Mouse (Mus musculus): ENCODE results near the gene Tpst2. TPM values are rescaled to one million over a fixed set of nuclear protein-coding genes. Genes with fewer than 3 reads are reported as not detected.
A peak's percentile ranks its signal among the peaks of the same experiment; 100 is the strongest.

Gene Tpst2
- total and polyA plus RNA-seq, 2 experiments = 27.7 to 35.7 TPM

DNA sequence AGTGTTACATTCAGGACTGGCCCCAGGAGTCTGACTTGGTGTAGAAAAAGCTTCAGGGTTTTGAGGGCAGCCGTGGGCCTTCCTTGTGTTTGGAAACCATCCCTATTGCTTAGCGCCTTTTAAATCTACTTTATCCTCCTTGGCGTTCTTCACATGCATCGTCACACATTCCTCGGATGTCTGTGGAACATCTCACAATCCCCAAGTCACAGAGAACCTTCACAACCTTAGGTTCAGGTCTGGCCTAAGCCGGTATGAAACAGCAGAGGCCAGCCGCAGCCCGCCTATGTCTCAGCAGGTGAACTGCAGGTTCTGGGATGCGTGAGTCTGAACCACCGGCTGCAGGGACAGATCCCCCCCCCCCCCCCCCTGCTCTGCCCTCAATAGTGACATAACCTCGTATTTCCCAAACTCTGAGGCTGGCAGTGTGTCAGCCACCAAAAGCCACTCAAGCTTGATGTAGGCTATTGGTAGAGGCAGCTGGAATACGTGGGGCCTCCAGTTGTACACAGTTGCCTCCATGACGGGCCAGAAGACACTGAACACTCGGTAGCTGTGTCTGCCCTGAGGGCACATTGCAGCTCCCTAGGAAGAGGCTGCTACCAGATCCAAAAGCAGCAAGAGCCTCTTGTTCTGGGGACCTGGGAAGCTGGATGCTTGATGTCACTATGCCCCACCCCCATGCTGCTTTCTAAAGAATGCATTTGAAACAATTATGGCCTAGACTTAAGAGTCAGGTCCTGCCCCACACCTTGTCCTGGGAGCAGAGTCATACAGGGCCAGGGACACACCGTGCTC lies 4.6 kb downstream of the Tpst2 start:
- H3K9ac ChIP-seq (ENCODE audit: low read depth, low read length) = peak overlapping the region; percentile 14; the same call in 1 of the 2 replicates
- no peaks in the 10 kb centered on the region for H3K27me3 ChIP-seq (ENCODE audit: control insufficient read depth, insufficient read depth, low read length)
- peak; percentile 27 for DNase-seq (ENCODE audit: extremely low read depth, low read depth, low spot score)
- no peak for TF ChIP-seq CTCF (IDR thresholded peaks at IDR 0.05; ENCODE audit: low read depth, low read length)
- TF ChIP-seq POLR2A (IDR thresholded peaks at IDR 0.05; ENCODE audit: extremely low read depth, insufficient read depth, low read length) = no peak
- WGBS = 59% methylated on average over 15 of the region's 15 CpGs
- H3K36me3 ChIP-seq (ENCODE audit: control insufficient read depth, insufficient read depth, low read length) = no peaks in the 10 kb centered on the region
- H3K4me1 ChIP-seq (ENCODE audit: control insufficient read depth, insufficient read depth, low read length) = peaks cover 34% of the 10 kb centered on the region
- peak overlapping the region; percentile 55 for H3K27ac ChIP-seq (replicated peaks; ENCODE audit: insufficient read depth, low read depth, low read length)
- peaks cover 48% of the 10 kb centered on the region; the same call in 1 of the 2 replicates for H3K79me2 ChIP-seq (ENCODE audit: control insufficient read depth, insufficient read depth, low read length)
- H3K4me3 ChIP-seq (ENCODE audit: insufficient read depth, low read depth, low read length) = no peak overlapping the region

DNA sequence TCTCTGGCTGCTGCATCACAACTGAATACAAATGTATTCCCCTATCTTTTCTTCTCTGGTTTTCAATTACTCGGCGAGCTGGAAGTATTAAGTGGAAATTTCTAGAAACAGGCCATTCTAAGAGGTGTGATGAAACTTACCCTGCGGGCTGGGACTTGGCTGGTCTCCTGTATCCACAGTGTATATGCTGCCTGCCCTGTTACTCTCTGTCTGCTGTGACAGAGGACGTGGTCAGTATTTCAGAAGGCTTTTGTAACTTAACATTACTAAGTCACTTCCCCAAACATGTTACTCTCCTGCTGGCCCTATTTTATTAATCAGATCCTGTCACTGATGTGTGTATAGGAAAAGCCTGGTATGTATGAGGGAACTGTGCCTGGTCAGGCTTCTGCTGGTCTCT lies 5.2 kb downstream of the Tpst2 start:
- DNase-seq (ENCODE audit: extremely low read depth, low read depth, low spot score) = peak; percentile 75
- 10% methylated on average over 4 of the region's 4 CpGs for WGBS
- H3K36me3 ChIP-seq (ENCODE audit: control insufficient read depth, insufficient read depth, low read length) = no peaks in the 10 kb centered on the region
- H3K9ac ChIP-seq (ENCODE audit: low read depth, low read length) = peak overlapping the region; percentile 39; the same call in 1 of the 2 replicates
- H3K4me3 ChIP-seq (ENCODE audit: insufficient read depth, low read depth, low read length) = no peak overlapping the region
- H3K27me3 ChIP-seq (ENCODE audit: control insufficient read depth, insufficient read depth, low read length) = no peaks in the 10 kb centered on the region
- H3K27ac ChIP-seq (replicated peaks; ENCODE audit: insufficient read depth, low read depth, low read length) = peak overlapping the region; percentile 55
- H3K4me1 ChIP-seq (ENCODE audit: control insufficient read depth, insufficient read depth, low read length) = peaks cover 34% of the 10 kb centered on the region
- H3K79me2 ChIP-seq (ENCODE audit: control insufficient read depth, insufficient read depth, low read length) = peaks cover 47% of the 10 kb centered on the region; the same call in 1 of the 2 replicates
- no peak for TF ChIP-seq CTCF (IDR thresholded peaks at IDR 0.05; ENCODE audit: low read depth, low read length)
- no peak for TF ChIP-seq POLR2A (IDR thresholded peaks at IDR 0.05; ENCODE audit: extremely low read depth, insufficient read depth, low read length)

DNA sequence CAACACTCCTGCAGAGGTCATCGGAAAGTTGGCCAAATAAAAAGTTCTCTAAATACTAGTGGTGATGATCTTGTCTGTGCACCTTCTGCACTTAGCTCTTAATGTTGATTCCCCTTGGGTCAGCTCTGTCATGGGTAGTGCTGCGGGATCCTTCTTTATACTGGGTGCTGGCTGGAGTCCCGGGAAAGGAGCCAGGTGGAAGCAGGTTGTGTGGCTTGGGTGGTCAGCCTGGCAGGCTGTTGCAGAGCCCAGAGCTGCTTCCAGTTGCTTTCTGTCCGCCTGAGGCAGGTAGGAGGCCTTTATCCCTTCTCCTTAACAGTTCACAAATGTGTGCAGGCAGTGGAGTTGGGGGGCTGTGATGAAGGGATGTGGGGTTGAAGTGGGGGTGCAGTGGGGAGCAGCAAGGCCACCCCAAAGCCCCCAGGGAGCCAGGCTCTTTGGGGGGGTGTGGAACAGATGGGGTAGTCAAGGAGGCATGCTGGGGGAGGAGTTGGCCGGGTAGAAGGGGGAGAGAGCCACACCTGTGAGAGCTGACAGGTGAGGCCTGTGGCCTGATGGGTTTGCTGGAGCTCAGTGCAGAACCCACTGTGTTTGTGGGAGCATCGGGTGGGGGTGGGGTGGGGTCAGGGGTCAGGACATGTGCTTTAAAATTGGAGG lies 5.8 kb downstream of the Tpst2 start:
- peaks cover 39% of the 10 kb centered on the region for H3K4me1 ChIP-seq (ENCODE audit: control insufficient read depth, insufficient read depth, low read length)
- DNase-seq (ENCODE audit: extremely low read depth, low read depth, low spot score) = no peak
- no peaks in the 10 kb centered on the region for H3K36me3 ChIP-seq (ENCODE audit: control insufficient read depth, insufficient read depth, low read length)
- peak overlapping the region; percentile 15 for H3K27ac ChIP-seq (replicated peaks; ENCODE audit: insufficient read depth, low read depth, low read length)
- no peaks in the 10 kb centered on the region for H3K27me3 ChIP-seq (ENCODE audit: control insufficient read depth, insufficient read depth, low read length)
- H3K4me3 ChIP-seq (ENCODE audit: insufficient read depth, low read depth, low read length) = no peak overlapping the region
- peaks cover 43% of the 10 kb centered on the region; the same call in 1 of the 2 replicates for H3K79me2 ChIP-seq (ENCODE audit: control insufficient read depth, insufficient read depth, low read length)
- H3K9ac ChIP-seq (ENCODE audit: low read depth, low read length) = peak overlapping the region; percentile 39; the same call in 1 of the 2 replicates
- 30% methylated on average over 6 of the region's 6 CpGs for WGBS
- TF ChIP-seq POLR2A (IDR thresholded peaks at IDR 0.05; ENCODE audit: extremely low read depth, insufficient read depth, low read length) (no peak), CTCF (IDR thresholded peaks at IDR 0.05; ENCODE audit: low read depth, low read length) (no peak)

DNA sequence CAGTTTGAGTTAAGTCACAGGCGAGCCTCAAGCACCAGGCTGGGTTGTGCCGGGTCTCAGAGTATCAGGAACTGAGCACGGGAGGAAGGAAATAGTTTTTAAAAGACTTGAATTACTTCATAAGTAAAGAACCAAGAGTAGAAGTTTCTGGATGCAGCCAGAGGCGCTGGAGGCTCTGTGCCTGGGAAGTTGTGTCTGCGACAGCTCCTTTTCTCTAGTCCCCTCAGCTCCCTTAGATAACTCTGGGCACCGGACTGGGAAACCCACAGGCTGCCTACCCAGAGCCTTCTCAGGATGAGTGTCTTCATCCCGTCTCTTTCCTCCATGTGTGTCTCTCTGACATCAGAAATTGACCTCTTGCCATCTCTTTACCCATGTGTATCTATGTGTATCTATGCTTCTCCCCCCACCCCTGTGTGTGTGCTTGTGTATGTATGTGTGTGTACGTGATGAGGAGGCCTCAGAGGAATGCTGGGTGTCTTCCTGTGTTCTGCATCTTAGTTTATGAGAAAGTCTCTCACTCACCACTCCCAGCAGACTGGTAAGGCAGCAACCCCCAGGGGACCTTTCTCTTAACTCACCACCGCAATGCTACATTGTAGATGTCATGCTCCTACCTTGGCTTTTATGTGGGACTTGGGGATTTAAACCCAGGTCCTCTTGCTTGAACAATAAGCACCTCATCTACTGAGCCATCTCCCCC lies 6.4 kb downstream of the Tpst2 start:
- Histone ChIP-seq H3K9ac (ENCODE audit: low read depth, low read length) (no peak overlapping the region), H3K4me1 (ENCODE audit: control insufficient read depth, insufficient read depth, low read length) (peaks cover 44% of the 10 kb centered on the region), H3K79me2 (ENCODE audit: control insufficient read depth, insufficient read depth, low read length) (peaks cover 47% of the 10 kb centered on the region; the same call in 1 of the 2 replicates), H3K4me3 (ENCODE audit: insufficient read depth, low read depth, low read length) (no peak overlapping the region), H3K27me3 (ENCODE audit: control insufficient read depth, insufficient read depth, low read length) (no peaks in the 10 kb centered on the region), H3K36me3 (ENCODE audit: control insufficient read depth, insufficient read depth, low read length) (no peaks in the 10 kb centered on the region), H3K27ac (replicated peaks; ENCODE audit: insufficient read depth, low read depth, low read length) (peak overlapping the region; percentile 57)
- 59% methylated on average over 9 of the region's 9 CpGs for WGBS
- TF ChIP-seq POLR2A (IDR thresholded peaks at IDR 0.05; ENCODE audit: extremely low read depth, insufficient read depth, low read length) (no peak), CTCF (IDR thresholded peaks at IDR 0.05; ENCODE audit: low read depth, low read length) (no peak)
- no peak for DNase-seq (ENCODE audit: extremely low read depth, low read depth, low spot score)

DNA sequence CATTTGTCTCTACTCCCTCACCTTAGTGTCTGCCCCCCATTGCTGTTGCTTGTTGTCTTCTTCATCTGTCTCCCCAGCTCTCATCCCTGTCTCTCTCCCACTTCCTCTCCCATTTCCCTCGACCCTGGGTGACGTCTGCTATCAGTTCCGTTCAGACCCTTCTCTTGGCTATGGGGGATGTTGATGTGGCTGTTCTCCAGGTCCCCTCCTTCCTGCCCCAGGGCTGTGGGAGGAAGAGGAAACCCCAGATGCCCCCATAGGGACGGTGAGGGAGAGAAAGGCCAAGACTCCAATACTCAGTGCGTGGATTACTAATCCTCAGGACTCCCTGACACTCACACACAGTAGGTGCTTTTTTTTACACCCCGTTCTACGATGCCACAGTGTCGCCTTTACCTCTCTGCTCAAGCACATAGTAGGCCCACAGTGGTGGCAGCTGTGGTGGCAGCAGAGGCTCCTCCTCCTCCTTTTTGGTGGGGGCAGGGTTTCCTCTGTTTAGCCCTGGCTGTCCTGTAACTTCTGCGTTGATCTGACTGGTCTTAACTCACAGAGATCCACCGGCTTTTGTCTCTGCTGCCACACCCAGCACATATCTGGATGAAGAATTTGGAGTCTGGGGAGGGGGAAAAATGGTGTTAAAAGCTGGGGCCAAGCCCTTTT lies 7.2 kb downstream of the Tpst2 start:
- no peaks in the 10 kb centered on the region for H3K36me3 ChIP-seq (ENCODE audit: control insufficient read depth, insufficient read depth, low read length)
- peak overlapping the region; percentile 61 for H3K27ac ChIP-seq (replicated peaks; ENCODE audit: insufficient read depth, low read depth, low read length)
- peaks cover 46% of the 10 kb centered on the region; the same call in 1 of the 2 replicates for H3K79me2 ChIP-seq (ENCODE audit: control insufficient read depth, insufficient read depth, low read length)
- H3K4me3 ChIP-seq (ENCODE audit: insufficient read depth, low read depth, low read length) = no peak overlapping the region
- H3K4me1 ChIP-seq (ENCODE audit: control insufficient read depth, insufficient read depth, low read length) = peaks cover 39% of the 10 kb centered on the region
- DNase-seq (ENCODE audit: extremely low read depth, low read depth, low spot score) = peak; percentile 29
- no peak for TF ChIP-seq CTCF (IDR thresholded peaks at IDR 0.05; ENCODE audit: low read depth, low read length)
- H3K9ac ChIP-seq (ENCODE audit: low read depth, low read length) = no peak overlapping the region
- H3K27me3 ChIP-seq (ENCODE audit: control insufficient read depth, insufficient read depth, low read length) = no peaks in the 10 kb centered on the region
- WGBS = 63% methylated on average over 10 of the region's 10 CpGs

Measured in liver, adult 2 months (tissue).